Mouse (Mus musculus) heart, adult 2 months (tissue): Measurements from ENCODE around the gene Spink4.

Experiments
- CTCF ChIP-seq: fragments of 200-600 bp; IDR thresholded peaks from 2 replicates; pipeline ENCODE4 v1.8.1; 2022; ENCODE audit warnings: antibody characterized with exemption, mild to moderate bottlenecking, moderate library complexity
- POLR2A ChIP-seq: fragments of 200-500 bp; IDR thresholded peaks from 2 replicates; pipeline ENCODE4 v1.6.1; 2011; ENCODE audit warnings: mild to moderate bottlenecking, low read depth, low read length, control low read depth; ENCODE audit not compliant: insufficient read depth

- TF ChIP-seq CTCF (no peak), POLR2A (no peak)
Measured at GRCm38 (mm10) chr4:40873320-40873719, 46.5 kb upstream of the Spink4 start.
